Mouse (Mus musculus) midbrain, embryonic 14.5 days (tissue): ENCODE data around the gene Tmem91. TPM values are rescaled to one million over a fixed set of nuclear protein-coding genes. Genes with fewer than 3 reads are reported as not detected.
A peak's percentile ranks its signal among the peaks of the same experiment; 100 is the strongest.
"Not testable (repeated sequence)": the region's sequence is repeated elsewhere in the genome, so short reads cannot be mapped to it uniquely, and the experiment has no call there.

ENCODE experiments used
- ATAC-seq: fragments of 200-750 bp; cut with Nextera tagmentation; 2 replicates; pipeline ENCODE4 v1.8.0; 2017; ENCODE audit warnings: moderate number of reproducible peaks, moderate library complexity; ENCODE audit not compliant: low FRiP score, low TSS enrichment
- DNase-seq: peaks from one replicate; pipeline ENCODE4 v3.0.0-alpha.2; 2015
- H3K27ac ChIP-seq: fragments of 300-500 bp; sonication (generic); replicated peaks from 2 replicates; pipeline ENCODE4 v1.5.1; 2014; ENCODE audit warnings: mild to moderate bottlenecking, low read depth, low read length, moderate library complexity
- H3K27me3 ChIP-seq: fragments of 300-500 bp; sonication (generic); 2 replicates; pipeline ENCODE4 v1.6.1; 2014; ENCODE audit warnings: low read length, control low read depth, mixed read lengths; ENCODE audit not compliant: control insufficient read depth, insufficient read depth
- H3K36me3 ChIP-seq: fragments of 300-500 bp; sonication (generic); 2 replicates; pipeline ENCODE4 v1.6.1; 2014; ENCODE audit warnings: low read length, control low read depth; ENCODE audit not compliant: control insufficient read depth, insufficient read depth
- H3K4me1 ChIP-seq: fragments of 300-500 bp; sonication (generic); 2 replicates; pipeline ENCODE4 v1.6.1; 2014; ENCODE audit warnings: mild to moderate bottlenecking, antibody characterized with exemption, low read length, control low read depth; ENCODE audit not compliant: control insufficient read depth, insufficient read depth
- H3K4me2 ChIP-seq: fragments of 300-500 bp; sonication (generic); 2 replicates; pipeline ENCODE4 v1.6.1; 2014; ENCODE audit warnings: mild to moderate bottlenecking, low read length, moderate library complexity
- H3K4me3 ChIP-seq: fragments of 300-500 bp; sonication (generic); replicated peaks from 2 replicates; pipeline ENCODE4 v1.5.1; 2014; ENCODE audit warnings: low read depth, low read length
- H3K9ac ChIP-seq: fragments of 300-500 bp; sonication (generic); replicated peaks from 2 replicates; pipeline ENCODE4 v1.6.1; 2014; ENCODE audit warnings: mild to moderate bottlenecking, low read length, moderate library complexity
- H3K9me3 ChIP-seq: fragments of 300-500 bp; sonication (generic); 2 replicates; pipeline ENCODE4 v1.6.1; 2016; ENCODE audit warnings: low read length, control low read depth, mixed read lengths; ENCODE audit not compliant: control insufficient read depth
- WGBS: fragments of 180-500 bp; shearing (Covaris S2); extraction: QIAGEN DNeasy Blood & Tissue Kit; methylation state at CpG from one replicate; pipeline ENCODE4 v1.1.7; 2014; 5-methylcytosine and 5-hydroxymethylcytosine counted together
- polyA plus RNA-seq: library from polyadenylated mRNA; unstranded; fragments of >200 nt; fragmentation: Nextera tagmentation; extraction: Ambion mirVana; gene quantifications from 2 replicates; pipeline ENCODE4 v1.2.1, GENCODE M21; 2014

Gene Tmem91
- 32.8 and 46.5 TPM in 2 replicates for polyA plus RNA-seq

GRCm38 (mm10) chr7:25674719-25675300 lies at the start of gene Tmem91:
TSS of gene Tmem91 (minus strand) at chr7:25675166.
- Histone ChIP-seq H3K4me2 (peak within 1 kb of the TSS; percentile 61), H3K4me1 (0 out of 2 replicates have a peak, but pooled peaks cover 7% of the 10 kb centered on the region), H3K36me3 (no peaks in the 10 kb centered on the region), H3K9me3 (no peaks in the 10 kb centered on the region), H3K27ac (no peak within 1 kb of the TSS), H3K27me3 (peaks cover 25% of the 10 kb centered on the region), H3K4me3 (peak within 1 kb of the TSS; percentile 43), H3K9ac (peak within 1 kb of the TSS; percentile 57)
- ATAC-seq = peak; percentile 28; the same call in 1 of the 2 replicates
- peak; percentile 59 for DNase-seq
- WGBS = 3% methylated on average over 29 of the region's 29 CpGs

- H3K36me3 ChIP-seq = peaks cover 65% of the 10 kb centered on the region
- not testable (repeated sequence) for H3K9me3 ChIP-seq, ATAC-seq, DNase-seq, H3K27ac ChIP-seq, H3K4me3 ChIP-seq, H3K27me3 ChIP-seq, H3K4me2 ChIP-seq, H3K9ac ChIP-seq, H3K4me1 ChIP-seq
These were observed 46.8 kb upstream of the Tmem91 start for GRCm38 (mm10) chr7:25721776-25722175.

GRCm38 (mm10) chr7:25720760-25721159 lies 45.8 kb upstream of the Tmem91 start:
- ATAC-seq = no peak
- H3K4me2 ChIP-seq = no peak overlapping the region
- DNase-seq = no peak

GRCm38 (mm10) chr7:25719761-25720610 lies 45.0 kb upstream of the Tmem91 start:
- H3K9me3 ChIP-seq = no peaks in the 10 kb centered on the region
- H3K4me2 ChIP-seq = peak overlapping the region; percentile 78; the same call in 1 of the 2 replicates
- no peak overlapping the region for H3K4me3 ChIP-seq
- H3K27ac ChIP-seq = no peak overlapping the region
- DNase-seq (peak; percentile 83), ATAC-seq (peak; percentile 51; the same call in 1 of the 2 replicates)
- peaks cover 60% of the 10 kb centered on the region for H3K36me3 ChIP-seq
- no peaks in the 10 kb centered on the region for H3K27me3 ChIP-seq
- peaks cover 8% of the 10 kb centered on the region for H3K4me1 ChIP-seq
- H3K9ac ChIP-seq = no peak overlapping the region
- 66% methylated on average over 10 of the region's 10 CpGs for WGBS

More at GRCm38 (mm10) chr7:25720760-25721159, 45.8 kb upstream of the Tmem91 start:
- 94% methylated on average over 5 of the region's 5 CpGs for WGBS
- peaks cover 8% of the 10 kb centered on the region for H3K4me1 ChIP-seq
- no peak overlapping the region for H3K9ac ChIP-seq
- no peak overlapping the region for H3K4me3 ChIP-seq
- no peaks in the 10 kb centered on the region for H3K27me3 ChIP-seq
- peaks cover 60% of the 10 kb centered on the region for H3K36me3 ChIP-seq
- no peaks in the 10 kb centered on the region for H3K9me3 ChIP-seq
- H3K27ac ChIP-seq = no peak overlapping the region

- 4% methylated on average over 32 of the region's 32 CpGs for WGBS
- DNase-seq (peak; percentile 98), ATAC-seq (peak; percentile 84)
- no peaks in the 10 kb centered on the region for H3K9me3 ChIP-seq
- H3K36me3 ChIP-seq = peaks cover 60% of the 10 kb centered on the region
- peak within 1 kb of the TSS; percentile 57 for H3K4me3 ChIP-seq
- peak within 1 kb of the TSS; percentile 78 for H3K4me2 ChIP-seq
- H3K27me3 ChIP-seq = no peaks in the 10 kb centered on the region
- H3K4me1 ChIP-seq = peaks cover 8% of the 10 kb centered on the region
- H3K27ac ChIP-seq = peak within 1 kb of the TSS; percentile 65
- H3K9ac ChIP-seq = peak within 1 kb of the TSS; percentile 53
These were observed 43.9 kb upstream of the Tmem91 start, which contains the start of gene Ccdc97 for GRCm38 (mm10) chr7:25718788-25719417. TSS of gene Ccdc97 (minus strand) at chr7:25719088.

- no peak for DNase-seq
- Histone ChIP-seq H3K9me3 (no peaks in the 10 kb centered on the region), H3K9ac (no peak overlapping the region), H3K27ac (no peak overlapping the region), H3K36me3 (peaks cover 60% of the 10 kb centered on the region), H3K27me3 (no peaks in the 10 kb centered on the region), H3K4me1 (peaks cover 8% of the 10 kb centered on the region), H3K4me3 (no peak overlapping the region), H3K4me2 (peak overlapping the region; percentile 78)
- 94% methylated on average over 3 of the region's 3 CpGs for WGBS
- no peak for ATAC-seq
These were observed 42.5 kb upstream of the Tmem91 start for GRCm38 (mm10) chr7:25717478-25717877.

- Histone ChIP-seq H3K27ac (no peak overlapping the region), H3K4me2 (no peak overlapping the region), H3K4me3 (no peak overlapping the region), H3K9ac (no peak overlapping the region), H3K36me3 (peaks cover 51% of the 10 kb centered on the region), H3K4me1 (peaks cover 12% of the 10 kb centered on the region), H3K9me3 (no peaks in the 10 kb centered on the region), H3K27me3 (no peaks in the 10 kb centered on the region)
- no peak for DNase-seq
- 95% methylated on average over 22 of the region's 22 CpGs for WGBS
- ATAC-seq = no peak
These were observed 40.8 kb upstream of the Tmem91 start for GRCm38 (mm10) chr7:25715731-25716271.

- Histone ChIP-seq H3K36me3 (peaks cover 43% of the 10 kb centered on the region), H3K4me3 (no peak overlapping the region), H3K9ac (no peak overlapping the region), H3K4me1 (peaks cover 21% of the 10 kb centered on the region), H3K4me2 (no peak overlapping the region), H3K27ac (no peak overlapping the region), H3K9me3 (no peaks in the 10 kb centered on the region), H3K27me3 (no peaks in the 10 kb centered on the region)
- no peak for ATAC-seq
- DNase-seq = no peak
- WGBS = 96% methylated on average over 8 of the region's 8 CpGs
These were observed 39.6 kb upstream of the Tmem91 start for GRCm38 (mm10) chr7:25714581-25714980.
